Mouse (Mus musculus) megakaryocyte, adult 5-6 weeks (primary cell): ENCODE data around the gene Sox13. TPM values are rescaled to one million over a fixed set of nuclear protein-coding genes. Genes with fewer than 3 reads are reported as not detected.
A peak's percentile ranks its signal among the peaks of the same experiment; 100 is the strongest.

Source experiments
- ATAC-seq: 2 replicates; pipeline ENCODE4 v1.8.0; 2016; ENCODE audit warnings: mild to moderate bottlenecking, inconsistent platforms; ENCODE audit not compliant: poor library complexity, severe bottlenecking
- total RNA-seq, 2 experiments: library from RNA; stranded (forward) in 1 of 2; stranded (reverse) in 1 of 2; fragments of 153-499, 151-499 nt in 1 of 2; fragments of 221-1000, 200-1000 nt in 1 of 2; gene quantifications; 2 replicates each; pipeline versions ENCODE4 v1.2.3 to v1.2.4; 2015 to 2017

The Sox13 gene
- total RNA-seq (2015) (0.76 and 1.3 TPM in 2 replicates), total RNA-seq (2017) (0.24 and 0.70 TPM in 2 replicates)

DNA sequence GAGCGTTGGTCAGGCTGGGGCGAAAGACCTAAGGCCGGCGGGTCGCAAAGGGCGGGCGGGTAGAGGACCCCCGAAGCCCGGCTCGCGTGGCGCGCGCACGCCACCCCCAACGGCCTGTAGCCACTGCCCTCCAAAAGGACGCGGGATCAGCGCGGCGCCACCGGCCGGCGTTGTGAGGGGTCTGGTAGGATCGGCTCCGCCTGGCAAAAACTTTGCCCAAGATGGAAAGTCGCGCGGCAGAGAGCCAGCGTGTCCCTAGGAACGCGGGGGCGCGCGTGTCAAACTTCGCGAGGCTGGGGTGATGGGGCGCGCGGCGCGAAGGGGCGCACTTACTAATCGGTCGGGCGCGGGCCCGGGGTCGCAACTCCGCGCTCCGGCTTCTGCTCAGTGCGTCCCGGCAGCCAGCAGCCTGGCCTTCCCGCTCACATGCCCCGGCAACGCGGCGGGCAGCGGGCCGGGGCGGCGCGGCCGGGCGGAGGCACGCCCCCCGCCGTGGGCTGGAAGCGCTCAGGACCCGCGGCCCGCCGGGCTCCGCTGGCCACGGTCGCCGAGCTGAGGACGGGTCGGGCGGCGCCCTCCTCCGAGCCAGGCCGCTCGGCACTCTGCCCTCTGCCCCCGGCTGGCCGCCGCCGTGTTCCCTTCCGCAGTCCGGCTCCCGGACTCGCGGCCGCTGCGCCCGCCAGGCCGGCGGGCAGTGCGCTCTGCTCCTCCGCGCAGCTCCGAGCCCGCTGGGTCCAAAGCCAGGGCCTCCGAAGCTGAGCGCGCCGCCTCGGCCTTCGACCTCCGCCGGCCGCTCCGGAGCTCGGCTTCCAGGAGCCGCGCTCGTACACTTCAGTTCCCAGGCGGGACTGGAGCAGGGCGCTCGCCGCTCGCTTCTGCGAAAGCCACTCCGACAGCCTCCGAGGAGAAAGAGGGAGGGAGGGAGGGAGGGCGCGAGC, at the start of gene Sox13:
Gene Sox13 (minus strand): TSS at position 835 of the 938 bp plus-strand sequence.
- peak; percentile 57 for ATAC-seq

DNA sequence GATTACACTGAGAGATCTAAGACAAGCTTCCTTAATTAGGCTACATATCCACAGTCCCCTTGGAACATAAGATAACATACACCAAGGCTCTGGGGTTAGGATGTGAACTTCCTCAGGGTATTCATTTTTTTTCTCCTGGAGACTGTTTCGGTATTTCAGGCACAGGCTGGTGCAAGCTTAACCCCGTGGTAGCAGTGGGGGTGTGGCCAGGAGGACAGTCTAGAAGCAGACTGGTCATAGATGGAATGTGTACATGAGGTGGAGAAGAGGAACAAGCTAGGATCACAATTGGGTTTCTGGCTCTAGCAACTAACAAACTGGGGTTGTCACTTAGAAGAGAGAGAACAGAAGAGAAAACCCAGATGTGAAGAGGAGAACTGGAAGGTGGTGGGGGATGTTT, 47.4 kb upstream of the Sox13 start:
- ATAC-seq: no peak

DNA sequence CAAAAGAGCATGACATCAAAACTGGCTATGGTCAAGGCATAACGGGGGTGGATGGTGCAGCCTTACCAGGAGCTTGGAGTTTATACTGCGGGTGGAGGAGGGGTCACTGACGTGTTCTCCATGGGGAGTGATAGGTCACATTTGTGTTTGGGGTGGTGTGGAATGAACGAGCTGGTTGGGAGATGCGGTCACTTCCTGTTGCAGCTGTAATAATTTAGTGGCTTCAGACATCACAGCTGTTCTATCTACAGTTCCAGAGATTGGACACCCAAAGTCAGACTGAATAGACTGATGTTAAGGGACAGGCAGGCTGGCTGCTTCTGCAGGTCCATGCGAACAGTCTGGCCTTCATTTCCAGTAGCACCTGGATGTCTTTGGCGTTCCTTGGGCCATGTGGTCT, 46.9 kb upstream of the Sox13 start:
- no peak for ATAC-seq

DNA sequence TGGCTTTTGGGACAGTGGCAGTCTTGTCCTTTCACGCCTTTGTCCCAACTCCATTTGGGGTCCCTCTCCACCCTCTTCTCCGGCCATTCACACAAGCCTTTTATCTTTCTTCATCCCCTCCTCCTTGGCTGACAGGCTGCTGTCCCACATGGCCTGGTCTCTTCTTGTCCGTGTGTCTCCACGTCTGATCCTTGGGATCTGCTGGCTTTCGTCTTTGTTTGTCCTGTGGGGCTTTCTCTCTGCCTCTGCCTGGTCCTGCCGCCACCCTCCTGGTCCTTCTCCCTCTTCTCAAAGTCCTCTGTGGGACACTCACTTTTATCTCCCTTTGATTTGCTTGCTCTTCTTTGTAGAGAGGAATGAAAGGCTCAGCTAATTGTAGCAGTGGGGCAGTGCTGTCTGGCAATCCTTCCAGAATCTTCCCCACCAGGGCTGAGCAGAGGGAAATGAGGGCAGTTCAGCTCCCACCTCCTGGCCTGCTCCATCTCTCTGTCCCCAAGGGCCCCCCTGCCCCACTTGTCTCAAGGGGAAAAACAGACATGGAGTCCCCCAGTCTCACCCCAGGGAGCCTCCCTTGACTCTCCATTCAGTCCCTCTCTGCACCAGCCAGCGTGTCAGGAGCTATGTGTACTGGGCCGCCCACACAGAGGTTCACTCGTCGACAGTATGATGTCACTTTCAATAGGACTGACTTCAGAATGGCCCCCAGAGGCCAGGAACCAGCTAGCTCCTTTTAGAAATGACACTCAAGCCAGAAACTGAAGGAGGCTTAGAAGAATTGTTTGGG, 46.3 kb upstream of the Sox13 start:
- no peak for ATAC-seq

DNA sequence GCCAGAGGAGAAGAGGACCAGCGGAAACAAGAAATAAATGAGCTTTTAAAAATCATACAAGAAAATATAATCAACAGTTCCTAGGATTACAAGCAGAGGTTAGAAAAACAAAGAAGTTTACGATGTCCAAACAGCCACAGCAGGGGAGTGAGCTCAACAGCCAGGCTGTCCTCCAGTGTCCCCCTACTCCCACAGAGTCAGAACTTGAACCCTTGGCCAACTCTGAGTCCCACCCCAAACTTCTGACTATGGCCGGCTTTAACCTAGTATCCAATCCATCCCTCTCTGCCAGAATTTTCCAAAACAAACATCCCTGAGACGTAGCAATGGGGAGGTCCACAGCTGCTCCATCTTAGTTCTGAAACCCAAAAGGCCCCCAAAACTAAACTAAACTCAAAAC, 45.0 kb upstream of the Sox13 start:
- ATAC-seq: no peak

DNA sequence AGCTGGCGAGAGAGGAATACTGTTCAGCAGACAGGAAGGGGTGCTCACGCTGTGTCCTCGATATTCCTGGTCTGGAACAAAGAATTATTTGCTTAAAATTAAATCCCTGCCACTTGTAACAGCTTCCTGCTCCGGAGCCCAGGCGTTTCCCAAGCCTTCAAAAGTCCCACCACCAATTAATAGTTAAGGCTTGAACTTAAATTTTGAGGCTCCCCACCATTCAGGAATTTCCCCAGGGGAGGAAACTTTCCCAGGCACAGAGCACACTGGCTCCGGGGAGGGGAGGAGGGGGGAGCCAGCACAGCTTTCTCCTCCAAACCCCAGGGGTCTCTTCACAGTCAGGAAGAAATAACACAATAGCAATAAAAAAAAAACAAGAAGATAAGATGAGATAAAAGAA, 44.6 kb upstream of the Sox13 start:
- no peak for ATAC-seq

DNA sequence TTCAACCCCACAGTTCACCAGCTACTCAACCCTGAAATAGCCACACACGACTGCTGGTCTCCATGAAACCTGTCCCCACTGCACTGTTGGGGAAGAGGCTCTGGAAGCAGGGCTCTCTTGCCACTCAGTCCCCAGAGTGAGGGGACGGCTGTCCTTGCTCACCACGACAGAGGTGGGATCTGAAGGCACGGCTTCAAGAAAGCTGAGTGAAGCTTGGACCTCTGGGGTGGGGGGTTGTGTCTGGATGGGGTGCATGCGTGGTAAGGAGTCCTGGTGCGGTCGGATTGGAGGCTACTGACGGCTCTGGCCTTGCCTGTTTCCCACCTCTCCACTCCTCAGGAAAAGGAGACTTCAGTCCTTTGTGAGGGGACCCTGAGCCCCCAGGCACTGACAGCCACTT, 43.7 kb upstream of the Sox13 start:
- no peak for ATAC-seq

DNA sequence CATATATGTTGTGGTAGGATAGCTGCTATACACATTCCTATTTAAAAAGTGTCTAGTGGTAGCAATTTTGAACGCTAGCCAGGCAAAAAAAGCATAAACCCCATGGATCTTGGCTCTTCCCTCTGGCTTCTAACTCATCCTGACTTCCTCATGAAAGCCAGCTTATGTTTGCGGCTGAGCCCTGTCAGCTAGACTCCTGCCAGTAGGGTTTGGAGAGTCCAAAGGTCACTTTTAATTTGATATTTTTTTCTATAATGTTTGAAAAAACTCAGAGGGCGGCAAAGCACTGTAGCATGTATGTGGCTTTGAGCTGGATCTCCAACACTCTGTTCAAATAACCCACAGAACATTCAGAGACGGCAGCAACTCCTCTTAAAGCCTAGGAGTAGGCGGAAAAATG, 39.0 kb upstream of the Sox13 start:
- ATAC-seq: no peak

DNA sequence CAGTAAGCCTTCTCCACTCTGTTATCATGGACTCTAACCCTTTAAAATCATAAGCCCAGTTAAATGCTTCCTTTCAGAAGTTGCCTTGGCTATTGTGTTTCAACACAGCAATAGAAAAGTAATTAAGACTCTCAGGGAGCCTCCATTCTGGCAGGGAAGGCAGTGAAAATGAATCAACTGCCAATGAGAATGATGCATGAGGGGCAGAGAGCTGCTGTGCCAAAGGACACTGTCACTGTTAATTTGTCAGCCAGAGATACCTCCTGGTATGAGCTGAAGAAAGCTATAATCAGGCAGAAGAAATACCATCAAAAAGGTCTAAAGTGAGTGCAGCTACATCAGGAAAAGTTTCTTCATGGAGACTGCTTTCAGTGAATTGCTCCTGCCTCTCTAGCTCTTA, 36.8 kb upstream of the Sox13 start:
- no peak for ATAC-seq

DNA sequence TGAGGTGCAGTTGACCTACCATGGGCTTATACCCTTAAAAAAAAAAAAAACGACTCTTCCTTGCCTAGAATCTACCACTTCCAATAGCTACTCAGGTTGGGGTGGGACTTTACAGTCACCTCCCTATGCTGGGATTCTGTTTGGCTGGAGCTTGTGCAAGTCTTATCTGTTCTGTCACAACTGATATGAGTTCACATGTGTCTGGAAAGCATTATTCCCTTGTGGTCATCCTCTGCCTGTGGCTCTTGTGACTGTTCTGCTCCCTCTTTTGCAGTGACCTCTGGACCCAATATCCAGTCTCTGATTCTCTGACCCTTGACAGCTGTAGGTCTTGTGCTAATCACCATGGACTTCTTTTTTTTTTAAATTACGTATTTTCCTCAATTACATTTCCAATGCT, 31.9 kb upstream of the Sox13 start:
- ATAC-seq: no peak

DNA sequence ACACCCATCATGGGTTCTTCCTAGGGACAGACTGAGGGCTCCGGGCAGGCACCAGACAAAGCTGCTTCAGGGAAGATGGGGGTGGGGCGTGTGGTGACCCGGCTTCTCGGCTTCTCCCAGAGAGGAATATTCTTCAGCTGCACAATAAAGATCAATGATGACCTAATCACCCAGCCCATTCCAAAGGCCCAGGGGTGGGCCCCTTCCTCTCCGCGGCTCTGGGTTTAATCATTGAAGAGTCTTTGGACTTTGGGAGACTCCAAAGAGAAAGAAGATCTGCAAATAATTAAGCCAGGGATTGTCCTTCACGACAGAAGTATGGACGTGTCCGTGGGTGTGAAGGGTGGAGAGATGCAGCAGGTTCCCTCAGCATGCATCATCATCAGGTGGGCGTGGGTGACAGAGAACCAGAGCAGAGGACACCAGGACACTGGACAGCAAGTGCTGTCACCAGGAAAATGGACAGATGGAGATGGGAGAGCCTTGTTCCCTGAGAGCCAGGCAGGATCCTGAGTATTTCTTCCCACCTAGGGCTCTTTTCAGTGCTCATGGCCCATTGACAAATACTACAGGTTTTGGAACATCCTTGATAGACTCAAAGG, 28.5 kb upstream of the Sox13 start:
- ATAC-seq: no peak

DNA sequence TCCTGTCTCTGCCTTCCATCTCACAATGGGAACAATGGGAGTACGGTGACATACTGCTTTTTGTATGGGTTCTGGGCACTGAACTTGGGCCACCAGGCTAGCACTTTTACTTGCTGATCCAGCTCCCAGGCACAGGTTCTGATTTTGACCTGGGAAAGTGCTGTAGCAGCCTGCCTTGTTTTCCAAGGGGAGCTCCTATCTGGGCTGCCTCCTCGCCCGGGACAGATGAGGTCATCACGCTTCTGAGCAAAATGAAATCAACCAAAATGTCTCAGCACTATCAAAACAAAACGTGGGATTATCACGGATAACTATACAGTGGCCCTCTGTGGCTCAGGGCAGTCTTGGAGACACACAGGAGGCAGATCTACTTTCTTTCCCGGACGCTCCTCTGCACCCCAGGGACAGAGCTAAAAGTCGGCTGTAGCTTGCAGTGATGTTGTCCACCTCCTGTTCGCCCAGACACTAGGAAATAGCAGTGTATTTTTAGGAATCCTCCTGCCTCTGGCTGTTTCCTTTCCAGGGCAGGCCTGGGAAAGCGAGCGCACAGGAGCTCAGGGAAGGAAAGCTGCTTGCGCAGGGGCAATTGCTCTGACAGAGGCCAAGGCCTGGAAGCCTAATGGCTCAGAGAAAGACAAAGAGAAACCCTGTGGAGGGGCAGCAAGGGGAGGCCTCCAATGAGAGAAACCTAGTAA, 27.8 kb upstream of the Sox13 start:
- no peak for ATAC-seq

DNA sequence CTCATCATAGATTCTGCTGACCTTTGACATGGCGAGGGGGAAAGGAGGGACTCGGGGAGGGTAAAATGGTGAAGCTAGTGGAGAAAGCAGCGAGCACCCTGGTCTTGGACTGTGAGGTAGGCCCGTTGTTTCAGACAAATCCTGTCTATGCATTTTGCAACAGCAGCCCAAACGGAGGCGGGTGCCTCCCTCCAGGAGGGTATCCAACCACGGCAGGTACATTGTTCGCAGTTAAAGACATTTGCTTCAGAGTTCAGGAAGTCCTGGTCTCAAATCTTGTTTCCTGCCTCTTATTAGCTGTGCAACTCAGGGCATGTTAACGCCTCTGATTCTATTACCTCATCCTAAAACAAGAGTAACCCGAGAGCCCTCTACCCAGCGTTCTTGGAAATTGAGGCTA, 26.8 kb upstream of the Sox13 start:
- no peak for ATAC-seq

DNA sequence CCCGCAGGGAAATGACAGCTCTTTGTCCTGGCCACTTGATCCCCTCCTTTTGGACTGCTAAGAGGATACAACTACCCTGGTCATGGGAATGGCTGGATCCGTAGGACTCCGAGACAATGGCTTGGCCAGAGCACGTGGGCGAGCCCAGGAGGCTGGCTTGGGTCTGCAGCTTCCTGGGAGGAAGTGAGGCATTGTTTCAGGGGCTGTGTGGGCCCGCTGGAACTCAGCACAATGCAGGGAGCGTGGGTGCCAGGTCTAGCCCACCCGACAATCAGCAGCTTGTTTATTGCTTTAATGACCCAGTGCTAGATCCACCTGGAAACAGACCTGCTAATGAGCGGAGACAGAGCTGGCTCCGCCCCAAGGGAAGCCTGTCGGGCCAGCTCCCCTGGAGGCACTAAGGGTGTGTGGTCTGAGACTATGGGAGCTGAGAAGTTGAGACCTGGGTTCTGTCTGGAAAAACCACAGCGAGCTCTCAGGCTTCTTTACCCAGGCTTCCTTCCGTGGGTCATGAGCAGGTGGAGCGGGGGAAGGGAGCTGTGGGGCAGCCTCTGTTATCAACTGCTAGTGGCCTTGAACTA, 24.3 kb upstream of the Sox13 start:
- ATAC-seq: no peak

DNA sequence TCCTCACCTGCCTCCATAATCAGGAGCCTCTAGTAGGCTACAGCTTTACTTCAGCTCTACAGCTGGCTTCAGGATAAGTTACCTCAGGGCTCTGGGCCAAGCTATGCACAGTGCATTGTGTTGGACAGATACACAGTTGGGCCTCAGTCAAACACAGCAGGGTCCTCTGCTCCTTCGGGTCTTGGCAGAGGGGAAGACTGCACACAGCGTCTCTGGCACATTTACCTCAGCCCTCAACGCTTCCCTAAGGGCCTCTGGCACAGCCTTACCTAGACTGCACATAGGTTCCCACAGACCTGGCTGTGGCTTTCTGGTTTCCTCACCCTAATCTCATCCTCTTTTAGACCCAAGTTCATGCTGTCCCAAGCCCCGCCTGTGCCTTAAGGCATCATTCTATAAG, 22.1 kb upstream of the Sox13 start:
- ATAC-seq: no peak

DNA sequence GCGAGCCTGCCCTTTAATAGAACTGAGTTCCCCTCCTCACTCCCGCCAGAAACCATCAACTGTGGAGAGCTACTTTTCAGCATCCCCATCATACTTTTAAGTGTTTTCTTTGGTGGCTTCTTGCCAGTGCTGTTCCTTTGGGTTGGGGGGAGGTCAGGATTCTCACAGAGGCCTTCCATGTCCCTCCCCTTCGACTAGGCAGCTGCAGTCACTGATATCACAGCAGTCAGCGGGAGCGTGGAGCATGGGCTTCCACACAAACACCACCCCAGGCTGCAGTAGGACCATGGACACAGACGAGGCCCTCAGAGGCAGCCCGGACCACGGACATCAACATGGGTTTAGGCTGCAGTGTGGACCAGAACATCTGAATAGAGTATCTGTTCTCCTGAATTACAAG, 20.1 kb upstream of the Sox13 start:
- ATAC-seq: no peak

DNA sequence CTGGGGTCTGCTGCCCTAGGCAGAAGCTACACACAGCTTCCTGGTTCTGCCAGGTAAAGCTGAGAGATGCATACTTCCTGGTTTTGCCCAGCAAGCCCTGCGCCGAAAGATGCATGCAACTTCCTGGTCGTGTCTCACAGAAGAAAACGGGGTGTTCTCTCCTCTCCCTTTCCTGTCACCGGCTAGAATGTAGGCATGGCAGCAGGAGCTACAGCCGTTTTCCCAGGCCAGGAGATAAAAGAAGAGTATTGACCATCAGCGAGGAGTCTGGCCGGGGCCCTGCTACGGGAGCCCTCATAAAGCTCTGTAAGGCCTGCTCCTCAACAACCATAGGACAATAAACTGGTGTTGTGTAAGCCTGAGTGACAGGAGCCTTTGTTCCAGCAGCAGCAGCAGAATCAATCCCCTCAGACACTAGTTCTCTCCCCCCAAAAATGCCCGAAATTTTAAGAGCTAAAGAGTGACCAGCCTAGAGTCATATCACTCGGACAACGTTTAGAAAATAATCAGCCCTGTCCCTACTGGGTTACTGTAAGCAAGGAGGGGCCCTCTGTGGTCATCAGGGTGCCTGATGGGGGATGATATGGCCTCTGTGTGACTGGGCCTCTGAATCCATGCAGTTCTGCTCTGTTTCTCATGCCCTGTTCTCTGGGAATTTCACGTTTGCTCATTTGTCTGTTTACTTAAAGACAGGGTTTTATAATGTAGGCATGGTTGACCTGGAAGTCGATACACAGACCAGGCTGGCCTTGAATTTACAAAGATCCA, 13.9 kb upstream of the Sox13 start:
- peak; percentile 80 for ATAC-seq

DNA sequence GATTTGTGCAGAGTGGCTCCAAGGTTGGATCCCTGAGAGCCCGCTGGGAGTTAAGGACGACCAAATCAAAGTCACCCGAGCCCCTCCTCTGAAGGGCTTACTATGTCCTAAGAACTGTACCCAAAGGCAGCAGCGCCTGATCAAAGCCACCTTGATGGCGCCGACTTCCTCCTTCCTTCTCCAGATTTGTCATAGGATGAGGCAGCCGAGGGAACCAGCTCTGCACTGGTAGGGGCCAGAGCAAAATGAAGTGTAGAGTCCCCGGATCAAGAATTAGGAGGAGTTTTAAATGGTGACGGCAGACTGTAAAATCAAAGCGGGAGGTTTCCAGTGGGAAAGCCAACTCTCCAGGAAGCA, 10.6 kb upstream of the Sox13 start:
- ATAC-seq: no peak

DNA sequence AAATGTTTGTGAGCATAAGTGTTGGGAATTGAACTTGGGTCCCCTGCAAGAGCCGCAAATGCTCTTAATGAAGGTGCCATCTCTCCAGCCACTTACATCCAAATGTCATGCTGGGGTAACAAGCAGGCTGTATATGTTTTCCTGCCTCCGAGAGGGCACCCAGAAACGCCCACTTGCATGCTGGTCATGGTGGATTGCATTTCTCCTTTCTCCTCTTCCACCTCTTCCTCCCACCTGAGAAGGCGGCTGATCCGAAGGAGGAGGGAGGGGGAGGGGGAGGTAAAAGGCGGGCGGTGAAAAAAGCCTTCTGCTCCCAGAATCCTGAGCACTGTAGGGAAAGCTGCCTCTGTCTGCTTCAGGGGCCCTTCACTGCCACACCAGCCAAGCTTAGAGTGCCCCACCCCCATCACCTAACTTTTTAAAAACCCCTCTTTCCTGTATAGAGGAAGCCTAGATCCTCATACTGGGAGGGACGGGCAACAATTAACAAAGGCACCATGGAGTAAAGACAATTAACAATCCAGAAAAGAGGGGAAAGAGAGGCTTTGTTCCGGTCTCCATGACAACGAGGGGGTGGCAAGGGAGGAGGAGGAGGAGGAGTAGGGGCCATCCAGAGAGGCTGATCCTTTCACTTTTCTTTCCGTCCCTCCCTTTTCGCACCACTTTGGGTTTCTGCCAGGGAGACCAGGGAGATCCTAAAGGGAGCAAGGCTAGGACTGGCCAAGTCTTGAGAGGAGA, 10.0 kb upstream of the Sox13 start:
- no peak for ATAC-seq
